Mouse (Mus musculus): Measurements from ENCODE around the gene Clec10a.

- TF ChIP-seq SMC3 (IDR thresholded peaks at IDR 0.05; ENCODE audit: low read depth, low read length) (no peak), POLR2A (IDR thresholded peaks at IDR 0.05; ENCODE audit: control insufficient read depth in 1 of 2, insufficient read depth in 1 of 2, low read depth in 1 of 2, low read length in 2 of 2, poor library complexity in 1 of 2) (no peak), CTCF (IDR thresholded peaks at IDR 0.05 in 2 of 3, conservative IDR thresholded peaks at IDR 0.05 in 1 of 3; ENCODE audit: control insufficient read depth in 1 of 3, insufficient read depth in 1 of 3, low read depth in 2 of 3, low read length in 3 of 3, poor library complexity in 1 of 3, severe bottlenecking in 1 of 3) (no peak), BHLHE40 (IDR thresholded peaks at IDR 0.05; ENCODE audit: borderline replicate concordance, low read depth, low read length) (no peak), ZC3H11A (IDR thresholded peaks at IDR 0.05; ENCODE audit: low read depth, low read length) (no peak), CHD2 (IDR thresholded peaks at IDR 0.05; ENCODE audit: low read length) (no peak), E2F4 (IDR thresholded peaks at IDR 0.05; ENCODE audit: borderline replicate concordance, low read depth, low read length) (no peak), MAX (IDR thresholded peaks at IDR 0.05; ENCODE audit: low read length) (no peak), USF2 (IDR thresholded peaks at IDR 0.05; ENCODE audit: borderline replicate concordance in 1 of 2, insufficient read depth in 1 of 2, low read depth in 1 of 2, low read length in 2 of 2) (no peak), MYC (IDR thresholded peaks at IDR 0.05; ENCODE audit: low read depth, low read length) (no peak), SIN3A (IDR thresholded peaks at IDR 0.05; ENCODE audit: low read length) (no peak), GATA1 (IDR thresholded peaks at IDR 0.05; ENCODE audit: low read depth, low read length) (no peak), POLR2AphosphoS5 (IDR thresholded peaks at IDR 0.05; ENCODE audit: borderline replicate concordance, low read depth, low read length) (no peak)
These were observed 22.3 kb downstream of the Clec10a start for GRCm38 (mm10) chr11:70178311-70178710.

Data from MEL (cell line).